Mouse (Mus musculus): ENCODE results near the gene Sgf29.

DNA sequence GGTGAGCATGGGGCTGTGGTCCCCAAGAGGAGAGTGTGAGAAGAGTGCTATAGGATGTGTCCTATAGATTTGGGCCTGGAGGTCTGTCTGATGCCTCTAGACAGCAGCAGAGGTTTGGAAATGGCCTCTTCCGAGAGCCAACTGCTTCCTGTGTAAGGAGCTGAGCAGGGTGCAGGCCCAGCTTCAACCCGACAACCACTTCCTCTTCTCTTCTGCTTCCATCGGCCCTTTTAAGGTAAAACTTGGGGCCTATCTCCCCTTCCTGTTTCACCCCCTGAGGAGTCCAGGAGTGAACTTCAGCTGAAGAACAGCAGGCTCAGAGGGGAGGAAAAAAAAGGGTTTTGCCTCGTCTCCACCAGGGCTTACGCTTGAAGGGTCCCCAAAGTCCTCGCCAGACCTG is 53.2 kb downstream of the Sgf29 start:
- no peak for TF ChIP-seq GATA1 (IDR thresholded peaks at IDR 0.05; ENCODE audit: borderline replicate concordance, low read length)
- no peak for TF ChIP-seq FLI1 (IDR thresholded peaks at IDR 0.05; ENCODE audit: low read length)
